Mouse (Mus musculus): ENCODE results near the gene Trim80. TPM values are rescaled to one million over a fixed set of nuclear protein-coding genes. Genes with fewer than 3 reads are reported as not detected.

Gene Trim80
- polyA plus RNA-seq, 1 experiment from 2014 or later, result not detected

- no peak overlapping the region for H3K27ac ChIP-seq (ENCODE audit: low read length)
- no peaks in the 10 kb centered on the region for H3K9me3 ChIP-seq (ENCODE audit: control insufficient read depth, low read depth, low read length)
- H3K9ac ChIP-seq (replicated peaks; ENCODE audit: low read depth, low read length), result no peak overlapping the region
- peaks cover 16% of the 10 kb centered on the region for H3K36me3 ChIP-seq (ENCODE audit: control insufficient read depth, insufficient read depth, low read length)
- H3K4me3 ChIP-seq (ENCODE audit: low read depth, low read length), result peak overlapping the region; percentile 20
- no peak; the same call in 1 of the 2 replicates for ATAC-seq (ENCODE audit: insufficient number of reproducible peaks, insufficient read depth, low FRiP score, low read depth)
- 4% methylated on average over 31 of the region's 31 CpGs for WGBS
- no peaks in the 10 kb centered on the region for H3K27me3 ChIP-seq (ENCODE audit: control insufficient read depth, insufficient read depth, low read length)
- H3K4me1 ChIP-seq (ENCODE audit: control insufficient read depth, insufficient read depth, low read length), result peaks cover 10% of the 10 kb centered on the region
- H3K4me2 ChIP-seq (replicated peaks; ENCODE audit: low read depth, low read length), result peak overlapping the region; percentile 55
Observed at GRCm38 (mm10) chr11:115435596-115436337, 4.6 kb upstream of the Trim80 start.

DNA sequence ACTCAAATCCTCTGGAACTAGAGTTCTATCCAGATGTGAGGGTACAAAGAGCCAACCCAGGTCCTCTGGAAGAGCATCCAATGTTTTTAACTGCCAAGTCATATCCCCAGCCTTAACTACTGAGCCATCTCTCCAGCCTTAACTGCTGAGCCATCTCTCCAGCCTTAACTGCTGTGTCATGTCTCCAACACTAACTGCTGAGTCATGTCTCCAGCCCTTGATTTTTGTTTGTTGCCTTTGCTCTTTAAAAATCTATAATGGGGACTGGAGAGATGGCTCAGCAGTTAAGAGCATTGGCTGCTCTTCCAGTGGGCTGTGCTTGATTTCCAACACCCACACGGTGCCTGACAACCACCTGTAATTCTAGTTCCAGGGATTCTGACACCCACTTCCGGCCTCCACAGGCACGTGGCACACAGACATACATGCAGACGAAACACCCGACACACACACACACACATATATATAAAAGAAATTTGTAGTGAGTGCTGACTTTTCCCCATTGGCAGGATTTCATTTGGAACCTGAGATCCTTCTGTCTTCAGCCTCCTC lies 2.7 kb upstream of the Trim80 start:
- no peak for ATAC-seq (ENCODE audit: insufficient number of reproducible peaks, insufficient read depth, low FRiP score, low read depth)
- Histone ChIP-seq H3K27ac (ENCODE audit: low read length) (no peak overlapping the region), H3K36me3 (ENCODE audit: control insufficient read depth, insufficient read depth, low read length) (no peaks in the 10 kb centered on the region), H3K9ac (replicated peaks; ENCODE audit: low read depth, low read length) (no peak overlapping the region), H3K9me3 (ENCODE audit: control insufficient read depth, low read depth, low read length) (no peaks in the 10 kb centered on the region), H3K4me3 (ENCODE audit: low read depth, low read length) (no peak overlapping the region), H3K27me3 (ENCODE audit: control insufficient read depth, insufficient read depth, low read length) (no peaks in the 10 kb centered on the region), H3K4me2 (replicated peaks; ENCODE audit: low read depth, low read length) (no peak overlapping the region), H3K4me1 (ENCODE audit: control insufficient read depth, insufficient read depth, low read length) (peaks cover 10% of the 10 kb centered on the region)
- 77% methylated on average over 5 of the region's 5 CpGs for WGBS

DNA sequence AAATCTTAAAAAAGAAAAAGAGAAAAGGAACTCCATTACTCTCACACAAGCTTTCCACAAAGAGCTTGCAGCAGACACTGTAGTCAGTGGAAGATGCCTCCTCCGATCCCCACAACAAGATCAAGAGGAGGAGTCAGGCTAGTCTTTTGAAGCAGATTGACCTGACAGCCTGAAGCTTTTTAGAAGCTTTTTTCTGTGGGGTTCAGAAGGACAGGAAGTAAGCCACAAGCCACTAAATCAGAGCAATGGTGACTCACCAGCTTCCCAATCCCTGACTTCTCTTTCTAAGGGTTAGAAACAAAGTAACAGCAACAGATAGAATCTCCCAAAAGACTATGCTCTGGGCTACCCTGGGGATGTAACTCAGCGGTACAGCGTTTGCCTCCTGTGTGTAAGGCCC lies 1.0 kb upstream of the Trim80 start:
- H3K27ac ChIP-seq (ENCODE audit: low read length), result no peak overlapping the region
- peaks cover 10% of the 10 kb centered on the region for H3K4me1 ChIP-seq (ENCODE audit: control insufficient read depth, insufficient read depth, low read length)
- no peak for ATAC-seq (ENCODE audit: insufficient number of reproducible peaks, insufficient read depth, low FRiP score, low read depth)
- no peak overlapping the region for H3K4me3 ChIP-seq (ENCODE audit: low read depth, low read length)
- WGBS, result 90% methylated on average over 3 of the region's 3 CpGs
- no peaks in the 10 kb centered on the region for H3K9me3 ChIP-seq (ENCODE audit: control insufficient read depth, low read depth, low read length)
- no peaks in the 10 kb centered on the region for H3K27me3 ChIP-seq (ENCODE audit: control insufficient read depth, insufficient read depth, low read length)
- H3K36me3 ChIP-seq (ENCODE audit: control insufficient read depth, insufficient read depth, low read length), result no peaks in the 10 kb centered on the region
- H3K9ac ChIP-seq (replicated peaks; ENCODE audit: low read depth, low read length), result no peak overlapping the region
- H3K4me2 ChIP-seq (replicated peaks; ENCODE audit: low read depth, low read length), result no peak overlapping the region

DNA sequence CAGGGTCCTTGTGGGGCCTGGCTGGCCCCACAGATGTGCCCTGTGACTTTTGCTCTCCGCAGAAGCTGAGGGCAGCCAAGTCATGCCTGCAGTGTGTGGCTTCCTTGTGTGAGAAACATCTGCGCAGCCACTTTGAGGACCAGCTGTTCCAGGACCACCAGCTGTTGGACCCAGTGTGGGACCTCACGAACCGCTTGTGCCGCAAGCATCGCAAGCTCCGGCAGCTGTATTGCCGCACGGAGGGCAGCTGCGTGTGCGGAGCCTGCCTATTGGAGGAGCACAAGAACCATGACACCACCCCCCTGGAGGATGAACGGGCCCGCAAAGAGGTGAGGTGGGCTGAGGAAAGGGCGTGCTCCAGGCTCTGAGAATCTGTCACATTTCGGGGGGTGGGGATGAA lies 1.1 kb downstream of the Trim80 start:
- no peaks in the 10 kb centered on the region for H3K27me3 ChIP-seq (ENCODE audit: control insufficient read depth, insufficient read depth, low read length)
- H3K36me3 ChIP-seq (ENCODE audit: control insufficient read depth, insufficient read depth, low read length), result no peaks in the 10 kb centered on the region
- H3K4me3 ChIP-seq (ENCODE audit: low read depth, low read length), result no peak overlapping the region
- H3K4me1 ChIP-seq (ENCODE audit: control insufficient read depth, insufficient read depth, low read length), result 0 out of 2 replicates have a peak, but pooled peaks cover under 1% of the 10 kb centered on the region
- H3K4me2 ChIP-seq (replicated peaks; ENCODE audit: low read depth, low read length), result no peak overlapping the region
- H3K9me3 ChIP-seq (ENCODE audit: control insufficient read depth, low read depth, low read length), result no peaks in the 10 kb centered on the region
- no peak for ATAC-seq (ENCODE audit: insufficient number of reproducible peaks, insufficient read depth, low FRiP score, low read depth)
- no peak overlapping the region for H3K9ac ChIP-seq (replicated peaks; ENCODE audit: low read depth, low read length)
- 44% methylated on average over 15 of the region's 15 CpGs for WGBS
- no peak overlapping the region for H3K27ac ChIP-seq (ENCODE audit: low read length)

DNA sequence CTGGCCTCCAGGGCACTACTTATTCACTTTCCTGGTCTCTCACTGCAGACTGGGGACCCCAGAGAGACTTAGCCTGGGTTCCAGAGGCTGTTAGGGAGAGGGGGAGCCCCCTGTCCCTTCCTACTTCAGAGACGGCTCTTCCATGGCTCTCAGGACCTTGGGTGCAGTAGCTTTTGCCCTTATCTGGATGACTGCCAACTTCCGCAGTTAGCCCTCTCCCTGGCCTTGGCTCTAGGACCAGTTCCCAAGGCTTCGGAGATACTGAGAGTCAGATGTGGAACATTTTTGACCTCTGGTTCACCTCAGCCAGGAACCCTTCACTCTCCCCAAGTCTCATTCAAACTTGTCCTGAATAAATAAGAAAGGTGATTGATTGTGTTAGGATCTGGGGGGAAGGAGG lies 6.6 kb downstream of the Trim80 start:
- WGBS, result 37% methylated on average over 3 of the region's 3 CpGs
- no peak overlapping the region for H3K9ac ChIP-seq (replicated peaks; ENCODE audit: low read depth, low read length)
- H3K4me3 ChIP-seq (ENCODE audit: low read depth, low read length), result no peak overlapping the region
- H3K36me3 ChIP-seq (ENCODE audit: control insufficient read depth, insufficient read depth, low read length), result no peaks in the 10 kb centered on the region
- H3K27ac ChIP-seq (ENCODE audit: low read length), result no peak overlapping the region; the same call in 1 of the 2 replicates
- H3K27me3 ChIP-seq (ENCODE audit: control insufficient read depth, insufficient read depth, low read length), result no peaks in the 10 kb centered on the region
- no peak overlapping the region for H3K4me2 ChIP-seq (replicated peaks; ENCODE audit: low read depth, low read length)
- no peaks in the 10 kb centered on the region for H3K9me3 ChIP-seq (ENCODE audit: control insufficient read depth, low read depth, low read length)
- no peak for ATAC-seq (ENCODE audit: insufficient number of reproducible peaks, insufficient read depth, low FRiP score, low read depth)
- H3K4me1 ChIP-seq (ENCODE audit: control insufficient read depth, insufficient read depth, low read length), result peaks cover 8% of the 10 kb centered on the region; the same call in 1 of the 2 replicates

DNA sequence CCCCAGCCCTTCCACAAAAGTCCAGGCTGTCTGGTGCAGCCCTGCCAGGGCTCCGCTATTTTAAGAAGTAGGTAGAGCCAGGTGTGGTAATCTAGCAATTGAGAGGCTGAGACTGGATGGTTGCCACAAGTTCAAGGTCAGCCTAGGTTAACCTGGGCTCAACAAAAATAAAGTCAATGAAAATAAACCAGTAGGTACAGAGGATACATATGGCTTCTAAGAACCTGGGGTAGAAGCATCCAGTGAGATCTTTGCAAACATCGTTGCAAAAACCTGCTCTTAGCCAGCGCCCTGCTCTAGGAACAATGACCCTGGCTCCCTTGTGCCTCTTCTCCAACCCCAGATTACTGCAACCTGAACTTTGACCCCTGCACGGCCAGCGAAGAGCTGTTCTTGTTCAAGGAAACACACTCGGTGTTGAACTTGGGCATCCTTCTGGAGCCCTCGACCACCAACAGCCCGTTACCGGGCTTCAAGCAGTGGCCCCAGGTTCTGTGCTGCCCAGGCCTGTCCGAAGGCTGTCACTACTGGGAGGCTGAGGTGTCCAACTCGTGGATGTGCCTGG lies 7.1 kb downstream of the Trim80 start:
- Histone ChIP-seq H3K27ac (ENCODE audit: low read length) (no peak overlapping the region), H3K27me3 (ENCODE audit: control insufficient read depth, insufficient read depth, low read length) (no peaks in the 10 kb centered on the region), H3K4me3 (ENCODE audit: low read depth, low read length) (no peak overlapping the region), H3K36me3 (ENCODE audit: control insufficient read depth, insufficient read depth, low read length) (no peaks in the 10 kb centered on the region), H3K4me2 (replicated peaks; ENCODE audit: low read depth, low read length) (no peak overlapping the region), H3K9ac (replicated peaks; ENCODE audit: low read depth, low read length) (no peak overlapping the region), H3K4me1 (ENCODE audit: control insufficient read depth, insufficient read depth, low read length) (peaks cover 8% of the 10 kb centered on the region; the same call in 1 of the 2 replicates), H3K9me3 (ENCODE audit: control insufficient read depth, low read depth, low read length) (no peaks in the 10 kb centered on the region)
- no peak for ATAC-seq (ENCODE audit: insufficient number of reproducible peaks, insufficient read depth, low FRiP score, low read depth)
- WGBS, result 79% methylated on average over 11 of the region's 11 CpGs

GRCm38 (mm10) chr11:115448075-115448474 lies 7.7 kb downstream of the Trim80 start:
- no peaks in the 10 kb centered on the region for H3K27me3 ChIP-seq (ENCODE audit: control insufficient read depth, insufficient read depth, low read length)
- ATAC-seq (ENCODE audit: insufficient number of reproducible peaks, insufficient read depth, low FRiP score, low read depth), result no peak
- H3K9ac ChIP-seq (replicated peaks; ENCODE audit: low read depth, low read length), result no peak overlapping the region
- no peak overlapping the region for H3K27ac ChIP-seq (ENCODE audit: low read length)
- 85% methylated on average over 16 of the region's 16 CpGs for WGBS
- H3K4me3 ChIP-seq (ENCODE audit: low read depth, low read length), result no peak overlapping the region
- H3K36me3 ChIP-seq (ENCODE audit: control insufficient read depth, insufficient read depth, low read length), result no peaks in the 10 kb centered on the region
- no peaks in the 10 kb centered on the region for H3K9me3 ChIP-seq (ENCODE audit: control insufficient read depth, low read depth, low read length)
- H3K4me1 ChIP-seq (ENCODE audit: control insufficient read depth, insufficient read depth, low read length), result peaks cover 8% of the 10 kb centered on the region; the same call in 1 of the 2 replicates
- no peak overlapping the region for H3K4me2 ChIP-seq (replicated peaks; ENCODE audit: low read depth, low read length)

DNA sequence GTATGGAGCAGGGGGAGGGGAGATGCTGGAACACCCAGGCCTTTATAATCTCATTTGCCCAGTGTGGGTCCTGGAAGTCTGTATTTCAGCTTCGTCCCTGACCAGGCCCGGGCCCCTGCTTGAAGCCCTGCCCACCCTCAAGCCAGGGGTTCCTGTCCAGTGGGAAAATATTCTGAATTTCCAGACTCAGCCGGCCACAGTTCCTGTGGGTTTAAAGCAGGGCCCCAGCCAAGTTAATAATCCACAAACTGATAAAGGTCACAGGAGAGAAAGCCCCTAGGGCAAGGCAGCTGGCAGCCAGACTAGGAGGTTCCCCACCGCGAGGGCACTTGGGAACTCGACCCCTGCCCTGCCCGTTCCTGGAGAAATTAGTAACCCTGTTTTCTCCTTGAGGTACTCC lies 8.7 kb downstream of the Trim80 start:
- no peak for ATAC-seq (ENCODE audit: insufficient number of reproducible peaks, insufficient read depth, low FRiP score, low read depth)
- H3K4me2 ChIP-seq (replicated peaks; ENCODE audit: low read depth, low read length), result no peak overlapping the region

More for the DNA sequence above, 8.7 kb downstream of the Trim80 start:
- Histone ChIP-seq H3K9me3 (ENCODE audit: control insufficient read depth, low read depth, low read length) (no peaks in the 10 kb centered on the region), H3K4me3 (ENCODE audit: low read depth, low read length) (no peak overlapping the region), H3K4me1 (ENCODE audit: control insufficient read depth, insufficient read depth, low read length) (peaks cover 8% of the 10 kb centered on the region; the same call in 1 of the 2 replicates), H3K27me3 (ENCODE audit: control insufficient read depth, insufficient read depth, low read length) (no peaks in the 10 kb centered on the region), H3K27ac (ENCODE audit: low read length) (no peak overlapping the region), H3K36me3 (ENCODE audit: control insufficient read depth, insufficient read depth, low read length) (no peaks in the 10 kb centered on the region), H3K9ac (replicated peaks; ENCODE audit: low read depth, low read length) (no peak overlapping the region)
- 59% methylated on average over 7 of the region's 7 CpGs for WGBS

Measured in stomach, embryonic 14.5 days (tissue).